Mouse (Mus musculus) adrenal gland, adult 8-10 months (tissue): ENCODE results near the gene I830077J02Rik. TPM values are rescaled to one million over a fixed set of nuclear protein-coding genes. Genes with fewer than 3 reads are reported as not detected.
"Not testable (repeated sequence)": the region's sequence is repeated elsewhere in the genome, so short reads cannot be mapped to it uniquely, and the experiment has no call there.

ENCODE experiments used
- DNase-seq: peaks from one replicate; pipeline ENCODE4 v3.0.0; 2022
- total RNA-seq, 4 experiments: library from RNA; stranded (reverse); gene quantifications; 2 replicates each; pipeline ENCODE4 v1.2.4; 2022

The I830077J02Rik gene
- 1 to 10 TPM in 3 of 4 experiments, under 1 TPM in 1; 0.24 to 1.7 (median 1.2) TPM for total RNA-seq

- DNase-seq, result no peak
Observed at GRCm38 (mm10) chr3:105932240-105933071, at the start of gene I830077J02Rik. I830077J02Rik (minus strand) TSS chr3:105932664.

GRCm38 (mm10) chr3:105974174-105974573 is 41.7 kb upstream of the I830077J02Rik start:
- no peak for DNase-seq

- no peak for DNase-seq
Observed at GRCm38 (mm10) chr3:105973411-105973810, 40.9 kb upstream of the I830077J02Rik start, which contains the start of gene Ovgp1. Ovgp1 (plus strand) TSS chr3:105973711.

- DNase-seq, result no peak
Observed at GRCm38 (mm10) chr3:105971831-105972446, 39.5 kb upstream of the I830077J02Rik start.

- no peak for DNase-seq
Observed at GRCm38 (mm10) chr3:105960700-105961099, 28.2 kb upstream of the I830077J02Rik start.

DNA sequence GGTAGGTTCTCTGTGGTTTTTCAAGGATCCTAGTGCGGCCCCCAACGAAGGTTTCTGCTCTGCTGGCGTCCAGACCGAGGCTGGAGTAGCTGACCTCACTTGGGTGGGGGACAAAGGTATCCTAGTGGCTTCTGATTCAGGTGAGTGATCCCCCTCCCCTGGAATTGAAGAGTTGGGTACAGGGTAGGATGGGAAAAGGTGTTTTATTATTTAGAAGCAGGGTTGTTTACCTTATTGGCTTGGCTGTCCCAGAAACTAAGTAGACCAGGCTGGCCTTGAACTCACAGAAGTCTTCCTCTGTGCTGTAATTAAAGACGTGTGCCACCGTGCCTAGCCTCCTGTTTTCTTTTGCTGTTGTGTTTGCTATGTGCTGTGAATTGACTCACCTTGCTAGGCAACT is 27.5 kb upstream of the I830077J02Rik start, which contains the start of gene Atp5f1:
Gene Atp5f1 (minus strand): TSS at position 101 of the 400 bp plus-strand sequence.
- no peak for DNase-seq

DNA sequence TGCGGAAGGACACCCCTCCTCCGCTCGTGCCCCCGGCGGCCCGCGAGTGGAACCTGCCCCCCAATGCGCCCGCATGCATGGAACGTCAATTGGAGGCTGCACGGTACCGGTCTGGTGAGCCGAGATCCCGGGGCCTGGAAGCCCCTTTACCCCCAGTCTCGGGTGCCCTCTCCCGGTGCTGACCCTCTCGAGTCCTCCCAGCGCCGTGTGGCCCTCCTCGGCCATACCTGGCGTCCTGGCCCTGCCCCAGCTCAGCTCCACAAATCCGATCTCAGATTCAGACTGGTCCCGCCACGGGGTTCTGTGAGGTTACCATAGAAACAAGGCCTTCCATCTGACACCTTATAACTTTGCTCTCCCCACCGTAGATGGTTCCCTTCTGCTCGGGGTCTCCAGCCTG is 27.1 kb upstream of the I830077J02Rik start:
- no peak for DNase-seq

- peak; percentile 96 for DNase-seq
Observed at GRCm38 (mm10) chr3:105958974-105959580, 26.6 kb upstream of the I830077J02Rik start, which contains the start of gene Wdr77. Wdr77 (plus strand) TSS chr3:105959369.

GRCm38 (mm10) chr3:105958204-105958603 is 25.7 kb upstream of the I830077J02Rik start:
- no peak for DNase-seq

- no peak for DNase-seq
Observed at GRCm38 (mm10) chr3:105957235-105957634, 24.8 kb upstream of the I830077J02Rik start.

- DNase-seq, result no peak
Observed at GRCm38 (mm10) chr3:105951348-105951747, 18.9 kb upstream of the I830077J02Rik start.

- DNase-seq, result no peak
Observed at GRCm38 (mm10) chr3:105936111-105936510, 3.6 kb upstream of the I830077J02Rik start.

DNA sequence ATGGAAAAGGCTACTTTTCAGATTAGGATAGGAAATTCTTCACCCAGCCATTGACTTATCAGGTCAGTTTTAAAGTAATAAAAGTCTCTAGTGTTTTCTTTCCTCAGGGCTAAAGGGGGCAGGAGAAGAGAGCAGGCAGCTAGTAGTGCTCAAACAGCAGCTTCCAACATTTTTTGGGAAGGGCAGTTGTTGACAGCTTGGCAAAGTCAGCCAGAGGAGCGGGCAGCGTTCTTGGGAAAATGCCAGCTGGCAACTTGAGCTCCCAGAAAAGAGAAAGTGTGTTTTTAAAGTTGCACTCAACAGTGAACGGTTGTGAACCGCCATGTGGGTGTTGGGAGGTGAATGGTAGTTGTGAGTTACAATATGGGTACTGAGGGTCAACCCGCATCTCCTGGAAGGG is 2.6 kb upstream of the I830077J02Rik start:
- peak; percentile 24 for DNase-seq

- no peak for DNase-seq
Observed at GRCm38 (mm10) chr3:105933926-105934325, 1.5 kb upstream of the I830077J02Rik start.

DNA sequence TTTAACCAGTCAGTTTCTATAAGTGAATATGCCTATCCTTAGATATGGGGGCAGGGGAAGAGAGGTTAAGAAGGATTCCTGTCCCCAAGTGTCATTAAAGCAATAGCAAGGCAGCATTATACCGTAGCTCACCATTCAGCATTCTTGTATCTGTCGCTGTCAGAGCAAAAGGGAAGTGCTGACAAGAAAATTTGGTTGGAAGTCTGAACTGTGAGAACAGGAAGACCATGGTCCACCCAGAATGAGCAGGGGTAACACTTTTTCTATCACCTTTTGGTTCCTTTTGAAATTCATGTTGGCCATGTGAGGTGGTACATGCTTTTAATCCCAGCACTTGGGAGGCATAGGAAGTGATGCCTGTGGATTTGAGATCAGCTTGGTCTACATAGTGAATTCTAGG is 1.4 kb downstream of the I830077J02Rik start:
- no peak for DNase-seq

DNA sequence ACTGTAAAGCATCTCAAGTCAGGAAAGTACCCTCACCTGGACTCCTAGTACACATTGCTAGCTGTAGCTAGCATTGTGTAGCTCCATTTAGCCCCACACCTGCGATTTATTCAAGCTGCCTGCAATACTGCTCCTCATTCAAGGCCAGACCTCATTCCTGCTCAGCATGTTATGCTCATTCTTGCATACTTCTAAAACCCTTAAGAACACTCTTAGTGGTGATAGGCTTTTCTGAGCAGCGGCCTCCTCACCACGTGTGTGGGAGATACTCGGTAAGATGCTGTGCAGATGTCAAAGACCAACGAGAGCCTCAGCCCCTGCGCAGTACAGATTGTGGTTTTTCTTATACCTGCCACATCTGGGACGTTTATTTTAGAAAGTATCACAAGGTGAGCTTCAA is 2.6 kb downstream of the I830077J02Rik start:
- DNase-seq, result no peak

DNA sequence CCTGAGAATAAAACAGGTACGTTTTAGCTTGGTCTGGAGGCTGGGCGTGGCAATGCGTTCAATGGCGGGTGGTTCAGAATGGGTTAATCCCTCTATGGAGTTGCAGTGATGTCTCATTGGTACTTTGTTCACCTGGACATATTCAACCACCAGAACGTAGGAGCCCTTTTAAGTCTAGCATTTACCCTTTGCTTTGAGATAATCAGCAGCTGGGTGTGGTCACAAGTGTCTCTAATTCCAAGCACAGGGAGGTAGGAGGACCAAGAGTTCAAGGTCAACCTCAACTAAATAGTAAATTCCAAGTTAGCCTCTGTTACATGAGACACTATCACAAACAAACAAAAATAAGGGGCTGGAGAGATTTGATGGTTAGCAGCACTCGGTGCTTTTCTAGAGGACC is 3.7 kb downstream of the I830077J02Rik start:
- no peak for DNase-seq

DNA sequence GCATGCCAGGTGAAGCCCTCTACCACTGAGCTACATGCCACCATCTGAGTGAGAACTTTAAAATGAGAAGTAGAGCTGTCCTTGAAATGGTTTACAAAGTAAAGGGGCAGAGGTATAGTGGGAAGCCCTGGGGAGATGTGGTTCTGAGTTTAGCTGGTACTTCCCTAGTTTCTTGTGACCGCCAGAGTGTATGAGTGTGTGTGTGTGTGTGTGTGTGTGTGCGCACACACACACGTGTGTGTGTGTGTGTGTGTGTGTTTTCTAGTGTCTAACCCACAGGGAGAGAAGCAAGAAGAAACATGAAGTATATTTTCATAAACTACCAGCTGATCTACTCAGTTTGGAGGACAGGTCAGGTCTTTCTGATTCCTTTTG is 4.3 kb downstream of the I830077J02Rik start:
- DNase-seq, result no peak

- no peak for DNase-seq
Observed at GRCm38 (mm10) chr3:105927561-105928194, 4.8 kb downstream of the I830077J02Rik start.

GRCm38 (mm10) chr3:105924616-105925015 is 7.8 kb downstream of the I830077J02Rik start:
- DNase-seq, result no peak

DNA sequence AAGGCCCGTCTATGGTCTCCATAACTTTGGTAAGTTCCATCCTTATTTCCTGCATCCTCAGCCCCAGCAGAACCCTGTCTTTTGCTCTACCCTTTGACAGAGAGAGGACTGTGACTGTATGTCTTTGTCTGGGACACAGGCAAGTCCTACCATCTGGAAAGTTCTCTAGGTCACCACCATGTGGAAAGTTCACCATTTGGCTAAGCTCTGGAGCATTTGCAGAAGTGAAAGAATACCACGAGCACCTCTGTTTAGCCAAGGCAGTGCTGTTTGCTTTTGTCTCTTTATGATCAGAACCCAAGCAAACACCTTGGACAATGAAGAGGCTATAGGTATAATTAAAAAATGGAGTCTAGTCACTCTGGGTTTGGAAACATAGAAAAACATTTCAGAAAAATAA is 10.5 kb downstream of the I830077J02Rik start:
- DNase-seq, result no peak

DNA sequence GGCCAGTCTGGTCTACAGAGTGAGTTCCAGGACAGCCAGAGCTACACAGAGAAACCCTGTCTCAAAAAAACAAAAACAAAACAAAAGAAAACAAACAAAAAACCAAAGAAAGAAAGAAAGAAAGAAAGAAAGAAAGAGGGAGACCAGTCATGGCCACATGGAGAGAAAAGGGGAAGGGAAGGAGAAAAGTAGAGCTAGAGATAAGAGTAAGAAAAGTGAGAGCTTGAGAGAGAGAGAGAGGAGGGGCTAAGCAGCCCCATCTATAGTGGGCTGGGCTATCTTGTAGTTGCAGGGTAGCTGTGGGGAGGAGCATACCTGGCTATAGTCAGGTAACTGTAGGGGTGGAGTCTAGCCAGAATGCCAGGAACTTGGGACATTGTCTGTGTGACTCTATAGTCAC is 11.7 kb downstream of the I830077J02Rik start:
- DNase-seq, result not testable (repeated sequence)

DNA sequence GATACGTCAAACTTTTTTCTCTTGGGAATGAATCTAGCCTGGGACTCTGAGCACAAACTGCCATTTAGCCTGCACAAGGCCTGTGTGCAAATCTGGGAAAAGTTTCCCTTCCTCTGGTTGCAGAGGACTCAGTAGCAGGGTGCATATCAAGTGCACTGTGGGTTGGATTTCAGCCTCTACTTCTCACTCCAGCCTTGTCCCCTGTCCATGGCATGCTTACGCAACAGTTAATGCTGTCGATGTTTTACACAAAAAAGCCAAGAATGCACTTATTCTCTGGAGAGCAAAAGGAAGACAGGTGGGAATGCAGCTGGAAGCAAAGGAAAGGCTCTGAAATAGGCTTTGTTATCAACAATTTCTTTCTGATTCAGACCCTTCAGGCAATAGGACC is 14.1 kb downstream of the I830077J02Rik start:
- DNase-seq, result no peak
